Mouse (Mus musculus): Measurements from ENCODE around the gene Ilkap. TPM values are rescaled to one million over a fixed set of nuclear protein-coding genes. Genes with fewer than 3 reads are reported as not detected.

Gene Ilkap
- total RNA-seq, 2 experiments from 2014 or later, result 70.8 to 82.0 TPM

DNA sequence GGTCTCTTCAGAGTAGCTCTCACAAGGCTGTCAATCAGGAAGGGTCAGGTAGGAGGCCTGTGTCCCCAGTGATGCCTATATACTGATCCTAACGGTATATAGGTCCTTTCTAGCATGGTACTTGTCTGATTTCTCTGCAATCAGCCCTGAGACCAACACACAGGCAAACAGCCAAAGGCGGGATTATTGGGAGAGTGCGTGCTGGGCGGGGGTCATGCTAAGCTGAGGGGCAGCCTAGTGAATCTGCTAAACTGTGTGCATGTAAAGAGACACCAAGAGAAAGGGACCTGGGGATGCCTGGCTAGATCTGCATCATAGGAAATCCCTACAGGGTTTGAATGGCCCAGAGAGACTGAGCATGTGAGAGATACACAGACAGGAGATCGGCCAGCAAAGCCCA lies 16.7 kb upstream of the Ilkap start:
- no peak for ATAC-seq (replicated peaks; ENCODE audit: low FRiP score, poor library complexity, severe bottlenecking)

DNA sequence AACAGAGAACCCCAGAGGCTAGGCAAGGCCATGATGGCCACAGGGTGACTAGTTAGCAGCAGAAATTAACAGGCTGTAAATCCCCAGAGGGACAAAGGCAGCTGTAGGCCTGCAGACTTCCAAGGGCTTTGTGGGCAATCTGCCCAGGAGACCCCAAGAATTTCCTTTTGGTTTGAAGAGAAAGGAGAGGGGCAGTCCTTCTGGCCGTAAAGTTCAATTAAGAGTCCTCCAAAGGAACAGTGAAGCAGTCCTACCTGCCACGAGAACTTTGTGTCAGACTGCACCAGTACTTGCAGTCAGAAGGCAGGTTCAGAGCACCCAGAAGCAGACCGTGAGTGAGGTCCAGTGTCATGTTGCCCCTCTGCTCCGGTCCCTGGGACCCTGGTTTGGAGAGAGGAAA lies 16.3 kb upstream of the Ilkap start:
- no peak for ATAC-seq (replicated peaks; ENCODE audit: low FRiP score, poor library complexity, severe bottlenecking)

- ATAC-seq (replicated peaks; ENCODE audit: low FRiP score, poor library complexity, severe bottlenecking), result no peak
Measured at GRCm38 (mm10) chr1:91413898-91414594, 15.4 kb upstream of the Ilkap start, which contains the start of gene Hes6. Gene Hes6 (minus strand): TSS chr1:91414038.

DNA sequence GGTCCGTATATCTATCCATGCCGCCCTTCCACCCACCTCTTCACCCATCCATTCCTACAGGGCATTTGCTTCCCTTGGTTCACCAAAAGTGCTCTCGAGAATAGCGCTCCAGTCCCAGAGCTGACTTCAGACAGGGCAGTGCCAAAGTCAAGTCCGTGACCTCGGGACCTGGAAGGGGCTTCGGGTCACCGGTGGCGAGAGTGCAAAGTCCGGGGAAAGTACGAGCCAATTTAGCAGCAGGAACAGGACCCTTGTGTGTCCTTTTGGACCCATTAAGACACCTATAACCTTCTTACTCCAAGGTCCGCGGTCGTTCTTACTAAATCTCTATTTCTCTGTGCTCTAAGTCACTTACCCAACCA lies 14.9 kb upstream of the Ilkap start:
- no peak for ATAC-seq (replicated peaks; ENCODE audit: low FRiP score, poor library complexity, severe bottlenecking)

- peak; percentile 93 for ATAC-seq (replicated peaks; ENCODE audit: low FRiP score, poor library complexity, severe bottlenecking)
Measured at GRCm38 (mm10) chr1:91413030-91413506, 14.5 kb upstream of the Ilkap start.

- ATAC-seq (replicated peaks; ENCODE audit: low FRiP score, poor library complexity, severe bottlenecking), result no peak
Measured at GRCm38 (mm10) chr1:91412286-91413029, 13.8 kb upstream of the Ilkap start.

GRCm38 (mm10) chr1:91411631-91412285 lies 13.1 kb upstream of the Ilkap start:
- ATAC-seq (replicated peaks; ENCODE audit: low FRiP score, poor library complexity, severe bottlenecking), result no peak

DNA sequence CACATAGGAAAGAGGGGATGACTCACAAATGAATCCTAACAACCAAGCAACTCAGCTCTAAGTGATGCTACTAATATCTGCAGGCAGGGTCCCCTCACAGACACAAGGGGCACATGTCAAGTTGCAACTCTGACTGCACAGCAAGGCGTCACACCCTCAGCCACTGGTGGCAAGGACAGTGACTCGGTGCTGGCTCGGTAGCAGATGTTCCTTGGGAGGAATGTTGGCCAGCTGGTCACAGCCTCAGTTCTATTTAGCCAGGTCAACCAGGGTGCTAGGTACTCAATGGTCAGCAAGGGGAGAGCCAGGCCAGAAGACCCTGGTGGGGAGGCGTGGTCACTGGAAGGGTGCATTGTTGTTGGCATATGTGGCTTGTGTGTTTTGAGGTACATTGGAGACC lies 9.2 kb upstream of the Ilkap start:
- no peak for ATAC-seq (replicated peaks; ENCODE audit: low FRiP score, poor library complexity, severe bottlenecking)

DNA sequence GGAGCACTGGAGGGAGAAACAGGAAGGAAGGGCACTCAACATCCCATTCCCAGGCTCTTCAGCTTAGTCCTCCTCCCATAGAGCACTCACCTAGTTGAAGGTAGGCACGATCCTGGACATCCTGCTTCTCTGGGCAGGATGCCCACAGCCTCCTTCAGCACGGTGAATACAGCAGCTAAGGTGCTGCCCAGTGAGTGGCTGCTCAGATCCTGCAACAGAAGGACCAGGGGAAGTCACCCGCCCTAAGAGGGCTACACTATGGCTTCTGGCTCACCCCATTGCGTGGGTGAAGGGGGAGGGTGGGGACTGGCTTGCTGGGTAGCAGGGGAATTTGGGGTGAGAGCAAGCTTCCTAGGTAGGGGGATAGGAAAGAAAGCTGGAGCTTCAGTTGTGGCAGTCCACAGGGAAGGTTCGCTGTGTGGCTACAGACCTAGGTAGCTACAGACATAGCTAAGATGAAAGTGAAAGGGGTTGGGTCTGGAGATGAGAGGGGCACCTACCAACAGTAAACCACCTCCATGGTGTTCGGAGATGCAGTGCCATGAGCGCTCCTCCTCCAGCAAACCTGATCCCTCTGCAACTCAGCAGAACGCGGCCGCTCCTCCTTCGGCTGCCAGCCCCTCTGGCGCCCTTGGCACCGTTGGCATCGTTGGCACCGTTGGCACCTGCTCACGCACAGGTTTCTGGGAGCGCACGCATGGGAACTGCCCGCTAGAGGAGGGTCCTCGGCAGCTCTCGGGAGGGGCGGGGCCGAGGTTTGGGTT lies 7.0 kb upstream of the Ilkap start:
- ATAC-seq (replicated peaks; ENCODE audit: low FRiP score, poor library complexity, severe bottlenecking), result no peak

GRCm38 (mm10) chr1:91404976-91405375 lies 6.4 kb upstream of the Ilkap start:
- ATAC-seq (replicated peaks; ENCODE audit: low FRiP score, poor library complexity, severe bottlenecking), result no peak

GRCm38 (mm10) chr1:91397927-91398259 lies 722 bp downstream of the Ilkap start:
- ATAC-seq (replicated peaks; ENCODE audit: low FRiP score, poor library complexity, severe bottlenecking), result peak; percentile 27

DNA sequence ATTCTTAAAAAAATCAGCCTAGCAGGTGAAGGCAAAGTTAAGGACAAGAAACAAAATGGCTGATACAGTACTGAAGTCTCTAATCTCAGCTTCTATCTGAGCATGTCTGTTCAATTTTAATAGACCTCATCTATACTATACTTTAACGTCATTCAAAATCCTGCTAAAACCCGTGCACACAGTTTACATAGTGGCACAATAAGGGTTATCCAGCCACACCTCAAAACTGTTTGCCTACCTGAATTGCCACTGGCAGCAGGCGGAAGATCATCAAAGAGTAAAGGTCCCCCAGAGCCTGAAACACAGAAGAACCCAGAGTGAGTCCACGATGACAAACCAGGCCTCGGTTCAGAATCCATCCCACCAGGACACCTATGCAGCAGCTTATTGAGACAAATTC lies 8.2 kb downstream of the Ilkap start:
- no peak for ATAC-seq (replicated peaks; ENCODE audit: low FRiP score, poor library complexity, severe bottlenecking)

GRCm38 (mm10) chr1:91381091-91381471 lies 17.5 kb downstream of the Ilkap start:
- no peak for ATAC-seq (replicated peaks; ENCODE audit: low FRiP score, poor library complexity, severe bottlenecking)

DNA sequence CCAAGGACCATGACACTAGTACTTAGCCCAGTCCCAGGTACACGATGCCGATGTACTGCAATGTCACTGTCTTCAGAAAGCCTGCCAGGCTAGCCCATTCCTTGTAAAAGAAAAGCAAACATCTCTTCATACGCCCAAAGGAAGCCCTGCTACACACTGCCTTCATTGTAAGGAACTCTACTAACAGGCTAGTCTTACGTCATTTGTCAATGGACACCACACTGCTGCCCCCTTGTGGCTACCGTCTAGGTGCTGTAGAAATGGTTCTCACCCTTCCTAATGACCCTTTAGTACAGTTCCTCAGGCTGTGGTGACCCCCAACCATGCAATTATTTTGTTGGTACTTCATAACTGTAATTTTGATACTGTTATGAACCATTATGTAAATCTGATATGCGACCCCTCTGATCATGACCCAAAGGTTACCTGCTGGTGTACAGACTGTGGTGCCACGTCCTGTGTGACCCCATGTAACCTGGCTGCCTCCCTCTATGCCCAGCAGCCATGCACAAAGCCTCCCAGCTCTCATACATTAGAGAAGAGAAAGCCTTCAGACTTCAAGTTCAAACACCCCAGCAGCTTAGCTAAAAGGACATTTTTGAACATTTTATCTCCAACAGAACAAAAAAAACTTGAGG lies 18.0 kb downstream of the Ilkap start:
- peak; percentile 84 for ATAC-seq (replicated peaks; ENCODE audit: low FRiP score, poor library complexity, severe bottlenecking)

GRCm38 (mm10) chr1:91373414-91373835 lies 25.2 kb downstream of the Ilkap start:
- ATAC-seq (replicated peaks; ENCODE audit: low FRiP score, poor library complexity, severe bottlenecking), result peak; percentile 62

GRCm38 (mm10) chr1:91370055-91370454 lies 28.6 kb downstream of the Ilkap start:
- no peak for ATAC-seq (replicated peaks; ENCODE audit: low FRiP score, poor library complexity, severe bottlenecking)

DNA sequence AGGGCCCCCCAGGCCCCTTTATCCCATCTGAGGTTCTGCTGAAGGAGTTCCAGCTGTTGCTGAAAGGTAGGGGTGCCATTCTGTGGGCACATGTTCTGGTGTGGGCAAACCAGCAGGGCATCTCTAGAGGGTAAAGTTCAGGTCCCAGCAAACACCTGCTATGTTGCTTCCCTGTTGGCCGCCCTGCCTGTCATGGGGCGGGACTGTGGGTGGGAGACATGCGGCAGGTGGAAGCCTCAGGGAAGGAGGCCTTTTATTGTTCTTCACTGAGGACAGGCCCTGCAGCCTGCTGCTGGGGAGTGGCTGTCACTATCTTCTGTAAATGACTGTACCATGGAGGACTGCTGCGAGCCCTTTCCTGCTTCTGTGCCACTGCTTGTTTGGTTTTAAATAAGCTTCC lies 29.2 kb downstream of the Ilkap start:
- no peak for ATAC-seq (replicated peaks; ENCODE audit: low FRiP score, poor library complexity, severe bottlenecking)

GRCm38 (mm10) chr1:91367295-91367694 lies 31.3 kb downstream of the Ilkap start:
- ATAC-seq (replicated peaks; ENCODE audit: low FRiP score, poor library complexity, severe bottlenecking), result no peak

GRCm38 (mm10) chr1:91366215-91367108 lies 32.2 kb downstream of the Ilkap start, which contains the start of gene Erfe:
Gene Erfe (plus strand): TSS chr1:91366430.
- peak; percentile 87 for ATAC-seq (replicated peaks; ENCODE audit: low FRiP score, poor library complexity, severe bottlenecking)

Data from erythroblast, adult 5-6 weeks (primary cell).